Mouse (Mus musculus): ENCODE results near the gene P2rx6. TPM values are rescaled to one million over a fixed set of nuclear protein-coding genes. Genes with fewer than 3 reads are reported as not detected.

The P2rx6 gene
- total RNA-seq, 2 experiments from 2014 or later = 0.80 to 0.99 TPM

DNA sequence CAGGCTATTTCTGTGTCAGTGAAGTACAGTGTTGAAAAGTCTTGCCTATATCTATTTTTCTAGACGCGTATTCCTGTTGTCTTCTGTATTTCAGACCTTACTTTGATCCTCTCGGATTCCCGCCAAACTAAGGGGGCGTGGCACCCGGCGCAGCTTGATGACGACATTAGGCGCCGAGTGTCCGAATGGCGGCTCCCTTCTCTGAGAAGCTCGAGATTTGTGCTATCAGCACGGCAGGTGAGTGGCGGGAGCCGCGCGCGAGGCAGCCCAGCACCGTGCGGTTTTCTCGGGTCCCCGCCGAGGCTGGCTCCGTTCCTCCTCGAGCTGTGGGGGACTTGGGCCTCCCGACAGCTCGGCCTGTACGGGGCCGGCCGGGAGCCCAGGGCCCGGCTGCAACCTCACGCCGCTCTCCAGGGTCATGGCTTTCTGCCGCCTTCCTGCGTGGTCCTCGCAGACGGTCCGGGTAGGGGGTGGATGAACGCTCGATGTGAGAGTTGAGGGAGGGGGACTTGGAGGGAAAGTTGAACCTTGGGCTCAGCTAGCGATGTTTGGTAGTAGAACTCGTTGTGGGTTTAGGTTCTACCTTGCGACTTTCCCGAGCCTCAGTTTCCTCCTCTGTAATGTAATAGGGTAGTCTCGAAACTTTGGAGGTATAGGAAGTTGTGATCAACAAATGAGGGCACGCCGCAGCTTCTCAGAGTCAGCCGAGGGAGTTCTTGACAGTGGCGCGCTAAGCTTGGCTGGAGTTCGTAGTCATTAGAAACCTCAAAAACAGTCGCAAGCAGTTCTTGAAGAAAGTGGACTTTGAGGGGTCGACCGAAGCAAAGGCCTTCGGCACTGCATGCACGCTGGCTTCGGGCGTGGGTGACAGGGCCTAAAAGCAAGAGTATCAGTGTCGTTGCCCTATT lies 57.8 kb downstream of the P2rx6 start, which contains the start of gene Smpd4:
Gene Smpd4 (plus strand): TSS at position 157 of the 908 bp plus-strand sequence.
- intact Hi-C loops (cut with DNase I) = no loop called here
- DNase-seq (ENCODE audit: low spot score in 2 of 2) = peak; percentile 87 to 90

DNA sequence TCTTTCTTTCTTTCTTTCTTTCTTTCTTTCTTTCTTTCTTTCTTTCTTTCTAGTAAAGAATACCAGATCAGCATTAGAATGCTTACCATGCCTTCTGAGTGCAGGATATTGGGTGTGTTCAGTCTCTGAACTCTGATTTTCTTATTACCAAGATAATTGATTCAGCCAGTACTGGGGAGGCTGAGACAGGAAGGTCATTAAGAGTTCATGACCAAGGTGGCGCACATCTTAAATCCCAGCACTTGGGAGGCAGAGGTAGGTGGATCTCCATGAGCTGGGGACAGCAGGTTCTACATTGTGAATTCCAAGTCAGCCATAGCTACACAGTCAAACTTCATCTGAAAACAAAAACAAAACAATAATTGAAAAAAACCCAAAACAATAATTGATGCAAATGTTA lies 60.3 kb downstream of the P2rx6 start:
- no peak for DNase-seq (ENCODE audit: low spot score in 2 of 2)
- intact Hi-C loops (cut with DNase I) = no loop called here

DNA sequence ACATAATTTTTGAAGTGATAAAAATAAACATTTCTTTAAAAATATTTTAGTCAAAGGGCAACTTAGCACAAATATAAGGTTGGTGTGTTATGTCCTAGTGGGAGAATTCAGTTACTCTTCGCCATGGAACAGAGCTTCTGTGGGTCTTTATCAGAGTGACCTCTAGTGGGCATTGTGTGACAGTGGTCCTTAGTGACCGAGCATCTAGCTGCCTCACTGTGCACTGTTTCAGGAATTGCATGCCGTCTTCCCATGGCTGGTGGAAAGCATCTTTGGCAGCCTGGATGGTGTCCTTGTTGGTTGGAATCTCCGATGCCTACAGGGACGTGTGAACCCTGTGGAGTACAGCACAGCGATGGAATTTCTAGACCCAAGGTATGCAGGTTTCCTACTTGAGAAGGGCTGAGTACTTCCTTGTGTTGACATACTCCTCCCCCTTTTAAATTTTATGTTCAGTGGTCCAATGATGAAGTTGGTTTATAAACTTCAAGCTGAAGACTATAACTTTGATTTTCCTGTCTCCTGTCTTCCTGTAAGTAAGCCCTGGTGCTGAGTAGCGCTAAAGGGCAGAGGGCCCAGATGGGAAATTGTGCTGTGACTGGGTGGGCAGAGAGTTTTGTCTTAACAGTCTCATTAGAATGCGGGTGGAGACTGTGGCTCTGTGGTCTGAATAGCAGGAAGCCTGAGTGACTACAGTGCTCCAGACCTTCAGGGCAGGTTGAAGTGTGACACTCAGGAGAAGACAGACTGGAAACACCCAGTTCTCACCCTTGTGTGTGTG lies 64.0 kb downstream of the P2rx6 start:
- peak in 1 of 2 experiments; percentile 33 for DNase-seq (ENCODE audit: low spot score in 2 of 2)
- intact Hi-C loops (cut with DNase I) = no loop called here

DNA sequence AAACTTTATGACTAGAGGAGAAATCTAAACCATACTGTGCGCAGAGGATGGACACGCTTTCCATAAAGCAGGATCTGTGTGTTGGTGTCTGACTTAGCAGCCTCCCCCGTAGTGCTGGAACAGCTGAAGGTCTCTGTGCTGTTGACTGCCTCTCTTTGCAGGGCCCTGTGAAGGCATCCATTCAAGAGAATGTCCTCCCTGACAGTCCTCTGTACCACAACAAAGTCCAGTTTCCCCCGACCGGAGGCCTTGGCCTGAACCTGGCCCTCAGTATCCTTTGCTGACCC lies 64.5 kb downstream of the P2rx6 start:
- intact Hi-C loops (cut with DNase I) = no loop called here
- peak in 1 of 2 experiments; percentile 58 for DNase-seq (ENCODE audit: low spot score in 2 of 2)

Other genes starting within 250 kb of the P2rx6 start
- 1 to 10 TPM; 2.5 to 2.7 TPM for gene Serpind1, start 230.5 kb upstream of the P2rx6 start, total RNA-seq (2021)
- 10 to 100 TPM; 21.5 to 23.9 TPM for gene Snap29, start 155.9 kb upstream of the P2rx6 start, total RNA-seq (2021)
- 100 to 1,000 TPM; 324 to 328 TPM for gene Pi4ka, start 155.6 kb upstream of the P2rx6 start, total RNA-seq (2021)
- 10 to 100 TPM; 30.9 to 31.0 TPM for gene Crkl, start 109.9 kb upstream of the P2rx6 start, total RNA-seq (2021)
- gene Aifm3, start 72.3 kb upstream of the P2rx6 start, total RNA-seq (2021) = 100 to 1,000 TPM in 1 of 2 experiments, 10 to 100 TPM in 1; 96.9 to 100 TPM
- gene Lztr1, start 53.2 kb upstream of the P2rx6 start, total RNA-seq (2021) = 100 to 1,000 TPM; 149 TPM
- 10 to 100 TPM; 43.7 to 45.4 TPM for gene Thap7, start 30.7 kb upstream of the P2rx6 start, total RNA-seq (2021)
- gene Lrrc74b, start 638 bp upstream of the P2rx6 start, total RNA-seq (2021) = under 1 TPM; 0.71 to 0.85 TPM
- 10 to 100 TPM; 83.2 to 87.4 TPM for gene Slc7a4, start 21.3 kb downstream of the P2rx6 start, total RNA-seq (2021)
- 10 to 100 TPM; 62.4 to 63.8 TPM for gene Smpd4, start 57.5 kb downstream of the P2rx6 start, total RNA-seq (2021)
- gene Ccdc74a, start 84.6 kb downstream of the P2rx6 start, total RNA-seq (2021) = 10 to 100 TPM; 22.3 to 26.4 TPM
- 10 to 100 TPM; 66.3 to 69.1 TPM for gene Med15, start 171.0 kb downstream of the P2rx6 start, total RNA-seq (2021)
- gene Klhl22, start 197.7 kb downstream of the P2rx6 start, total RNA-seq (2021) = 100 to 1,000 TPM in 1 of 2 experiments, 10 to 100 TPM in 1; 87.8 to 101 TPM
- gene Scarf2, start 235.4 kb downstream of the P2rx6 start, total RNA-seq (2021) = 1 to 10 TPM; 2.9 to 3.2 TPM